9 mouse cellular contexts compared by ENCODE assay signal in genomic region chr14:36952142-36952541, GRCm38 (mm10). TPM values are rescaled to one million over a fixed set of nuclear protein-coding genes. Genes with fewer than 3 reads are reported as not detected.
A peak's percentile ranks its signal among the peaks of the same experiment; 100 is the strongest.
DNase-seq lines count a peak whose midpoint lies in the region; ATAC-seq and TF ChIP-seq lines count a peak whose summit lies in the region.
"Had no signal": no experiment of that assay in that cellular context is flagged by ENCODE, and none has a peak within 500 bp of the region (broad histone marks: within the 10 kb centered on the region; RNA-seq: fewer than 3 reads in every experiment).

No protein-coding gene starts in this region.

- no peak overlapping the region for H3K4me2 ChIP-seq in hindbrain, postnatal 0 days (ENCODE audit: low read depth, low read length)
- H3K4me2 ChIP-seq: lung, embryonic 15.5 days had no signal

- no peaks in the 10 kb centered on the region for H3K9me3 ChIP-seq in MEL (replicated peaks; ENCODE audit: insufficient read depth, low read length)
- no peaks in the 10 kb centered on the region for H3K9me3 ChIP-seq in hindbrain, postnatal 0 days (ENCODE audit: low read length)
- H3K9me3 ChIP-seq: lung, embryonic 15.5 days had no signal

- no peaks in the 10 kb centered on the region; the same call in 1 of the 2 replicates for H3K79me2 ChIP-seq in MEL (ENCODE audit: control insufficient read depth, insufficient read depth, low read length, poor library complexity)

- DNase-seq in layer of hippocampus, adult 2 months (ENCODE audit: low spot score in 2 of 2): peak; percentile 29 to 37
- DNase-seq in layer of hippocampus, adult 11-12 months (ENCODE audit: low spot score): no peak
- DNase-seq in MEL (ENCODE audit: low read depth, low spot score): peak; percentile 83
- DNase-seq in hindbrain, postnatal 0 days (ENCODE audit: low spot score): peak; percentile 78
- no peak for DNase-seq in left cerebral cortex, postnatal 4 days
- no peak for DNase-seq in left cerebral cortex, postnatal 36 days (ENCODE audit: low spot score in 2 of 2)

- ATAC-seq in hindbrain, postnatal 0 days: peak; percentile 61; the same call in 1 of the 2 replicates
- ATAC-seq in megakaryocyte progenitor cell, adult 5-6 weeks (replicated peaks; ENCODE audit: poor library complexity): peak; percentile 96

- no peak overlapping the region for H3K4me3 ChIP-seq in layer of hippocampus, adult 2 months
- no peak overlapping the region for H3K4me3 ChIP-seq in MEL (ENCODE audit: control insufficient read depth in 1 of 2, insufficient read depth in 1 of 2, low read depth in 2 of 2, low read length in 2 of 2)
- H3K4me3 ChIP-seq in cortical plate, adult 2 months (ENCODE audit: insufficient read depth, low read length): no peak overlapping the region
- H3K4me3 ChIP-seq in hindbrain, postnatal 0 days (ENCODE audit: low read length): no peak overlapping the region
- H3K4me3 ChIP-seq: lung, embryonic 15.5 days had no signal

- H3K27me3 ChIP-seq in MEL (ENCODE audit: control insufficient read depth in 1 of 2, insufficient read depth in 2 of 2, low read length in 2 of 2): no peaks in the 10 kb centered on the region
- H3K27me3 ChIP-seq in hindbrain, postnatal 0 days (ENCODE audit: insufficient read depth, low read length): no peaks in the 10 kb centered on the region
- H3K27me3 ChIP-seq: lung, embryonic 15.5 days had no signal

- 19% methylated on average over 2 of the region's 2 CpGs for WGBS in hindbrain, postnatal 0 days

- no peak for TF ChIP-seq POLR2A in MEL (IDR thresholded peaks at IDR 0.05; ENCODE audit: control insufficient read depth in 1 of 2, insufficient read depth in 1 of 2, low read depth in 1 of 2, low read length in 2 of 2, poor library complexity in 1 of 2)
- TF ChIP-seq POLR2A in cortical plate, adult 2 months (IDR thresholded peaks at IDR 0.05; ENCODE audit: extremely low read depth, insufficient read depth, low read length): no peak

- intact Hi-C loops in left cerebral cortex, postnatal 4 days (cut with DNase I): no loop called here
- intact Hi-C loops in left cerebral cortex, postnatal 36 days (cut with DNase I): loop anchor here (5.0 kb wide), 2 partner anchors 80 to 85 kb away; no protein-coding TSS in a partner anchor

- H3K27ac ChIP-seq in layer of hippocampus, adult 2 months: no peak overlapping the region
- H3K27ac ChIP-seq in MEL (ENCODE audit: control insufficient read depth, low read depth, low read length): no peak overlapping the region
- H3K27ac ChIP-seq in cortical plate, adult 2 months (ENCODE audit: insufficient read depth, low read length): no peak overlapping the region
- H3K27ac ChIP-seq in hindbrain, postnatal 0 days: no peak overlapping the region
- H3K27ac ChIP-seq: lung, embryonic 15.5 days had no signal

- TF ChIP-seq RAD21 in MEL (IDR thresholded peaks at IDR 0.05; ENCODE audit: low read depth, low read length): peak; percentile 61

- H3K9ac ChIP-seq in MEL (ENCODE audit: control insufficient read depth, low read depth, low read length, poor library complexity, severe bottlenecking): no peak overlapping the region
- no peak overlapping the region for H3K9ac ChIP-seq in hindbrain, postnatal 0 days (replicated peaks; ENCODE audit: low read length)
- H3K9ac ChIP-seq: lung, embryonic 15.5 days had no signal

- TF ChIP-seq CTCF in layer of hippocampus, adult 2 months (conservative IDR thresholded peaks at IDR 0.05): peak; percentile 93
- peak; percentile 55 to 82 (median 74) for TF ChIP-seq CTCF in MEL (IDR thresholded peaks at IDR 0.05 in 2 of 3, conservative IDR thresholded peaks at IDR 0.05 in 1 of 3; ENCODE audit: control insufficient read depth in 1 of 3, insufficient read depth in 1 of 3, low read depth in 2 of 3, low read length in 3 of 3, poor library complexity in 1 of 3, severe bottlenecking in 1 of 3)
- peak; percentile 77 for TF ChIP-seq CTCF in cortical plate, adult 2 months (IDR thresholded peaks at IDR 0.05; ENCODE audit: extremely low read depth, insufficient read depth, low read length)
- TF ChIP-seq CTCF in hindbrain, postnatal 0 days (IDR thresholded peaks at IDR 0.05; ENCODE audit: low read depth): peak; percentile 85

- no peak for TF ChIP-seq EP300 in MEL (IDR thresholded peaks at IDR 0.05; ENCODE audit: low read depth in 1 of 2, low read length in 2 of 2)

- peaks cover 2 to 4% of the 10 kb centered on the region in 2 experiments; a peak in 3 of 4 replicates for H3K4me1 ChIP-seq in MEL (ENCODE audit: control insufficient read depth in 1 of 2, insufficient read depth in 2 of 2, low read length in 2 of 2)
- no peaks in the 10 kb centered on the region; the same call in 1 of the 2 replicates for H3K4me1 ChIP-seq in cortical plate, adult 2 months (ENCODE audit: control insufficient read depth, insufficient read depth, low read length)
- 0 out of 2 replicates have a peak, but pooled peaks cover under 1% of the 10 kb centered on the region for H3K4me1 ChIP-seq in hindbrain, postnatal 0 days (ENCODE audit: insufficient read depth, low read length)

- peaks cover 0 to 4% of the 10 kb centered on the region in 2 experiments; a peak in 1 of 4 replicates for H3K36me3 ChIP-seq in MEL (ENCODE audit: control insufficient read depth in 1 of 2, insufficient read depth in 2 of 2, low read length in 2 of 2)
- no peaks in the 10 kb centered on the region for H3K36me3 ChIP-seq in hindbrain, postnatal 0 days (ENCODE audit: insufficient read depth, low read length)
- H3K36me3 ChIP-seq: lung, embryonic 15.5 days had no signal

TF ChIP-seq in MEL, 35 proteins besides CTCF, POLR2A, EP300 and RAD21:
- peak; percentile 58 for TF ChIP-seq SMC3 (IDR thresholded peaks at IDR 0.05; ENCODE audit: low read depth, low read length)
- peak; percentile 59 for TF ChIP-seq GATA1 (IDR thresholded peaks at IDR 0.05; ENCODE audit: low read depth, low read length)
- peak; percentile 13; the same call in 1 of the 2 replicates for TF ChIP-seq ZC3H11A (IDR thresholded peaks at IDR 0.05; ENCODE audit: low read depth, low read length)
- no peak for TF ChIP-seq KAT2A (conservative IDR thresholded peaks at IDR 0.05; ENCODE audit: low read depth, low read length)
- TF ChIP-seq HCFC1 (IDR thresholded peaks at IDR 0.05; ENCODE audit: low read depth, low read length): no peak

RNA-seq across cellular contexts. Expression of gene Ccser2, which starts 16.4 kb away (rescaled TPM):
- total RNA-seq in layer of hippocampus, adult 2 months (2021): 10 to 100 TPM; 78.3 to 88.0 TPM
- 3.0 and 3.9 TPM in 2 replicates for total RNA-seq in MEL (2012; rRNA removed)
- 1 to 10 TPM in 1 of 2 experiments, not detected in 1; 4.2 TPM for polyA plus RNA-seq in MEL (2012; ENCODE audit: insufficient read depth in 1 of 2, insufficient read length in 2 of 2, low read depth in 1 of 2, low replicate concordance in 2 of 2, missing spikeins in 1 of 2)
- polyA plus RNA-seq in cortical plate, adult 2 months (2012; rRNA removed): 50.5 and 52.3 TPM in 2 replicates
- 77.1 and 80.8 TPM in 2 replicates for total RNA-seq in hindbrain, postnatal 0 days (2014; rRNA removed)
- 103 and 113 TPM in 2 replicates for polyA plus RNA-seq in hindbrain, postnatal 0 days (2015; fragmentation: Nextera tagmentation; extraction: Ambion mirVana)
- total RNA-seq in megakaryocyte progenitor cell, adult 5-6 weeks (2015): 9.6 and 10.4 TPM in 2 replicates
- total RNA-seq in megakaryocyte progenitor cell, adult 5-6 weeks (2017): 5.6 and 12.3 TPM in 2 replicates
- 100 to 1,000 TPM; 123 to 124 TPM for total RNA-seq in left cerebral cortex, postnatal 4 days (2021)
- 10 to 100 TPM; 81.6 to 84.1 TPM for total RNA-seq in left cerebral cortex, postnatal 36 days (2021)

Comparison
In these comparisons a context has a peak if more than half of its experiments do, and no peak if none do; other contexts are left out.
1. DNase-seq: peak in layer of hippocampus, adult 2 months (2 of 2), MEL (single experiment) and hindbrain, postnatal 0 days (single experiment); none in layer of hippocampus, adult 11-12 months (single experiment), left cerebral cortex, postnatal 4 days (single experiment) and left cerebral cortex, postnatal 36 days (0 of 2).
2. Peak in every context shown above with its lines, with median percentiles within 50 percentile points of each other: CTCF ChIP-seq.